Mouse (Mus musculus): ENCODE measurements around the gene Ooep. TPM values are rescaled to one million over a fixed set of nuclear protein-coding genes. Genes with fewer than 3 reads are reported as not detected.

The Ooep gene
- polyA plus RNA-seq (2011; ENCODE audit: insufficient read length, low read depth, missing spikeins), result 0.47 TPM in 1 of 2 replicates, not detected in the other

GRCm38 (mm10) chr9:78378113-78378785 lies at the start of gene Ooep:
TSS of gene Ooep (minus strand) at chr9:78378725.
- H3K4me1 ChIP-seq (ENCODE audit: control insufficient read depth, insufficient read depth, low read length), result no peaks in the 10 kb centered on the region
- no peak for TF ChIP-seq CTCF (IDR thresholded peaks at IDR 0.05; ENCODE audit: borderline replicate concordance, insufficient read depth, low read length)
- TF ChIP-seq POLR2A (IDR thresholded peaks at IDR 0.05; ENCODE audit: low read depth, low read length), result no peak
- H3K4me3 ChIP-seq (ENCODE audit: insufficient read depth, low read length), result no peak within 1 kb of the TSS
- no peak within 1 kb of the TSS for H3K27ac ChIP-seq (ENCODE audit: insufficient read depth, low read length)

DNA sequence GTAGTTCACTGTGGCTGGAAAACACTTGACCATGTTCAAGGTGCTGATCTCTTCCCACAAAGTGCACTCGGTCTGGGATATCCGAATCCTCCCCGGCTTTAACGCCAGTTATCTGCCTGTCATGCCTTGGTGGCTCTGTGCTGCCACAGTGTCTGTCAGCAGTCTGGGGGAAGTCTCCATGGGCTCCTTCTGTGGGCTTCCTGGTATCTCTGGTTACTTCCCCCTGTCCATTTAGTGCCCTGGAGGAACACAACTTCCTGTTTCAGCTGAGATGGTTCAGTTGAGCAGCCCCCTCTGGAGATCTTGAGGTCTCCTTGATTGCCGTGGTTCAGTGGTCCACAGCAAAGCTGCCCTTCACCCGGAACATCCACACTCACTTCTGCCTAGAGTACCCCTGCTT lies 49.7 kb upstream of the Ooep start:
- Histone ChIP-seq H3K4me3 (ENCODE audit: insufficient read depth, low read length) (no peak overlapping the region), H3K4me1 (ENCODE audit: control insufficient read depth, insufficient read depth, low read length) (no peaks in the 10 kb centered on the region), H3K27ac (ENCODE audit: insufficient read depth, low read length) (no peak overlapping the region)
- TF ChIP-seq CTCF (IDR thresholded peaks at IDR 0.05; ENCODE audit: borderline replicate concordance, insufficient read depth, low read length) (no peak), POLR2A (IDR thresholded peaks at IDR 0.05; ENCODE audit: low read depth, low read length) (no peak)

DNA sequence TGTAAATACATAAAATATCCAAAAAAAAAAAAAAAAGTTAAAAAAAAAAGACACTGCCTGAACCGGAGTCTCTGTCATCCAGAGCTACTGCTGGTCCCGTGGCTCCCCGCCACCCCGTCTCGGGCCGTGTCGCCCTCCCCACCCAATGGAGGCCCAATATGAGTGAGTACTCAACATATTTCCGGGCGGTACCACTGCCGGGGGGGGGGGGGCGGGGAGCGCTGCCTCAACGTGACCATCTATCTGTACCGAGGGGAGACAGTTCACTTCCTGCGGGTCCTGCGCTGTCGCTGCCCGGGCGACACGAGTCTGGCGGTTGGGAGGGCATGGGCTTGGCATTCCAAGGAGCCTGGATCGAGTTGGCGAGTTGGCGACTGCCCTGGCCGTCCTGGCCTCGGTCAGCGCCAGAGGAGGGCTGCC lies 48.8 kb upstream of the Ooep start:
- no peak overlapping the region for H3K27ac ChIP-seq (ENCODE audit: insufficient read depth, low read length)
- no peak for TF ChIP-seq CTCF (IDR thresholded peaks at IDR 0.05; ENCODE audit: borderline replicate concordance, insufficient read depth, low read length)
- TF ChIP-seq POLR2A (IDR thresholded peaks at IDR 0.05; ENCODE audit: low read depth, low read length), result no peak
- no peak overlapping the region for H3K4me3 ChIP-seq (ENCODE audit: insufficient read depth, low read length)

GRCm38 (mm10) chr9:78401596-78401995 lies 23.1 kb upstream of the Ooep start:
- Histone ChIP-seq H3K27ac (ENCODE audit: insufficient read depth, low read length) (no peak overlapping the region), H3K4me1 (ENCODE audit: control insufficient read depth, insufficient read depth, low read length) (no peaks in the 10 kb centered on the region), H3K4me3 (ENCODE audit: insufficient read depth, low read length) (no peak overlapping the region)
- TF ChIP-seq POLR2A (IDR thresholded peaks at IDR 0.05; ENCODE audit: low read depth, low read length), result no peak
- no peak for TF ChIP-seq CTCF (IDR thresholded peaks at IDR 0.05; ENCODE audit: borderline replicate concordance, insufficient read depth, low read length)

More for the DNA sequence above, 48.8 kb upstream of the Ooep start:
- H3K4me1 ChIP-seq (ENCODE audit: control insufficient read depth, insufficient read depth, low read length), result no peaks in the 10 kb centered on the region

DNA sequence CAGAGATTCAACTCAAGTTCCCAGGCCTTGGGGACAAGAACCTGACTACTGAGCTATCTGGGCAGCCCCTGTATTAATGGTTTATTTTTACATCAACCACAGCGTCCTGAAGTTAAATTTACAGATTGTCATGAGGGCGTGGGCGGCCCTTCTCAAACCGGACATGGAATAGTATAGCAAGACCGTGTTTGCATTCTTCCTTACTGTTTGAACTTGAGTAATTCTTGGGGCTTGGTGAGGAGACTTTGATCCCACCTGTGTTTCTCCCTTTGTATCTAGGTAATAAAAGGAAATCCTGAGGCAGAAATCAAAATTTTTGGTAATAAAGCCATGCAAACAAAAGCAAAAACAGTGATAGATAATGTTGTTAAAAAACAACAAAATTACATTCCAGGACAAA lies 22.0 kb upstream of the Ooep start:
- Histone ChIP-seq H3K4me3 (ENCODE audit: insufficient read depth, low read length) (no peak overlapping the region), H3K27ac (ENCODE audit: insufficient read depth, low read length) (no peak overlapping the region), H3K4me1 (ENCODE audit: control insufficient read depth, insufficient read depth, low read length) (no peaks in the 10 kb centered on the region)
- TF ChIP-seq CTCF (IDR thresholded peaks at IDR 0.05; ENCODE audit: borderline replicate concordance, insufficient read depth, low read length) (no peak), POLR2A (IDR thresholded peaks at IDR 0.05; ENCODE audit: low read depth, low read length) (no peak)

DNA sequence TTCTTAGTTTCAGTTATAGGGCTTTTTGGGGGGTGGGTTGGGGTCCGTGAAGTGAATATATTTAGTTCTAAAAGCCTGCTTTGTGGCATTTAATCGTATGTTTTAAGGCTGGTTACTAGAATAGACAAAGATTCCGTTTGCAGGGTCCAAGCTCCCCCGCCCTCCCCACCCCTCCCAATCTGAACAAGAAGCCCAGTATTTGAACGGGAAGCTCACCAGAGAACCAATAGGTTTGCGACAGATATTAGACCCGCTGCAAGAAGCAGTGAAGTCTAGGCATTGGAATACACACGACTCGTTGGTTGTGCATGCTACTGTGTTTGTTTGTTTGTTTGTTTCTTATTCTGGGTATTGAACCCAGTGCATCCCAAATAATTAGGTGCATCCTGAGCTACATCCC lies 18.0 kb upstream of the Ooep start:
- Histone ChIP-seq H3K27ac (ENCODE audit: insufficient read depth, low read length) (no peak overlapping the region), H3K4me3 (ENCODE audit: insufficient read depth, low read length) (no peak overlapping the region), H3K4me1 (ENCODE audit: control insufficient read depth, insufficient read depth, low read length) (no peaks in the 10 kb centered on the region)
- TF ChIP-seq CTCF (IDR thresholded peaks at IDR 0.05; ENCODE audit: borderline replicate concordance, insufficient read depth, low read length) (no peak), POLR2A (IDR thresholded peaks at IDR 0.05; ENCODE audit: low read depth, low read length) (no peak)

DNA sequence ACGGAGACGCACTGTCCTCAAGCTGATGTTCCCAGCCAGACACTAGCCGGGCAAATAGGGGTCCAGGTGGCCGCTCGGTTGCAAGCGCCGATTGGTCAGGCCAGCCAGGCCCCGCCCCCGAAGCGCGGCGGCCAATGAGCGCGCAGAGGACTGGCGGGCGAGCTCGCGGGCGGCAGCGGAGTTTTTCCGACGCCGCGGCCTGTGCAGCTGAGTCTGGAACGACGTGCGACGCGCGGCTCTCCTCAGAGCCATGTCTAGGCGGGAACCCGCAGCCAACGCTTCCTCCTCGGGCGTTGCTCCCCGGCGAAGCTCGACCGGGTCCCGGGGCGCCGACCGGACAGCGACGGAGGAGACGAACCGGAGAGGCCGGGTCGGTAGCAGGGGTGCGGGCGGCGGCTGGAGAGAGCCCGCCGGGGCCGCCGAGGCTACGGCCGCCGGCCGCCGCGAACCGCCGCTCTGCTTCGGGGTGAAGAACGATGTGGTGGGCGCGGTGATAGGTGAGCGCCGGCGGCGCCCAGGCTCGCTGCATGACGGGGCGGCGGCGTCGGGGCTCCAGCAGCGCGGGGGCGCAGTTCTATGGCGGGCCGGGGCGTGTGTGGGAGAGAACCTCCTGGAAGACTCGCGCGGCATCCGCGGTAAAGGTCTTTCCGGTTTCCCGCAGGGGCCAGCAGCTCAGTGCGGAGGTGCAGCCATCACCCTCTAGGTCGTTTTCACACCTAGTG lies 17.3 kb upstream of the Ooep start, which contains the start of gene Ddx43:
Gene Ddx43 (plus strand): TSS at position 148 of the 722 bp plus-strand sequence.
- no peak for TF ChIP-seq POLR2A (IDR thresholded peaks at IDR 0.05; ENCODE audit: low read depth, low read length)
- no peak for TF ChIP-seq CTCF (IDR thresholded peaks at IDR 0.05; ENCODE audit: borderline replicate concordance, insufficient read depth, low read length)
- Histone ChIP-seq H3K27ac (ENCODE audit: insufficient read depth, low read length) (no peak within 1 kb of the TSS), H3K4me1 (ENCODE audit: control insufficient read depth, insufficient read depth, low read length) (no peaks in the 10 kb centered on the region), H3K4me3 (ENCODE audit: insufficient read depth, low read length) (peak within 1 kb of the TSS; percentile 7; the same call in 1 of the 2 replicates)

DNA sequence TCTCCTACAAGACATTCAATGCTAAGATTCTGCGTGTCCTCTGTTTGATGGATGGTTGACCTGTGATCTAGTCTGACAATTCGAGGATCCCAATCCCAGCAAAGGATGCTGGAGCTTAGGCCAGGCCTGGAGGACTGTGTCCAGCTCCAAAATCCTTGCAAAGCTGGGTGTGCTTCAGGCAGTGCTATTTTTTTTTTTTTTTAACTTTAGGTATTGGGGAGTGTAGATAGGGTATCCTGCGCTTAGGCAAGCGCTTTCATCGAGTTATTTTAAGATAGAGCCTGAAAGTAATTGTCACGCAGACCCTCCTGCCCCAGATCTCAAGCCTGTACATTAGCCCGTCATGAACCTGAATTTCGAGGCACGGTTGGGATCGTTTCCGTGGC lies 16.7 kb upstream of the Ooep start:
- Histone ChIP-seq H3K27ac (ENCODE audit: insufficient read depth, low read length) (no peak overlapping the region), H3K4me3 (ENCODE audit: insufficient read depth, low read length) (no peak overlapping the region), H3K4me1 (ENCODE audit: control insufficient read depth, insufficient read depth, low read length) (no peaks in the 10 kb centered on the region)
- TF ChIP-seq POLR2A (IDR thresholded peaks at IDR 0.05; ENCODE audit: low read depth, low read length), result no peak
- TF ChIP-seq CTCF (IDR thresholded peaks at IDR 0.05; ENCODE audit: borderline replicate concordance, insufficient read depth, low read length), result no peak

DNA sequence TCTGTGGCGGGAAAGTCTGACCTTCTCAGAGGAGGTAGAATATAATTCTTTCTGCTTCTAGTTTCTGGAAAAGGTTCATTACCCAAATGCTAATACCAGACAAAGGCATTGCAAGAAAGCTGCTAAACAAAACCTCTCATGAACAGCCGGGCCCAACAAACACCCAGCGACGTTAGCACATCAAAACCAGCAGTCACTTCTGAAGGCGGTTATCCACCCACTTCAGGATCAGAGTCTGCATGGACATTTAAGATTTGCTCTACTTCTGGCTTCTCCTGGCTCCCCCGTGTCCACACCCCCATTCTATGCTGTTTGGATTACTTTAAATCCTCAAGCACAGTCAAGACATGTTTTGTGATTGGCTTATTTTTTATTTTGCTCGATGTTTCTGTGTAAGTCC lies 16.1 kb upstream of the Ooep start:
- no peak for TF ChIP-seq POLR2A (IDR thresholded peaks at IDR 0.05; ENCODE audit: low read depth, low read length)
- no peak for TF ChIP-seq CTCF (IDR thresholded peaks at IDR 0.05; ENCODE audit: borderline replicate concordance, insufficient read depth, low read length)
- no peak overlapping the region for H3K4me3 ChIP-seq (ENCODE audit: insufficient read depth, low read length)
- H3K27ac ChIP-seq (ENCODE audit: insufficient read depth, low read length), result no peak overlapping the region
- H3K4me1 ChIP-seq (ENCODE audit: control insufficient read depth, insufficient read depth, low read length), result no peaks in the 10 kb centered on the region

- TF ChIP-seq CTCF (IDR thresholded peaks at IDR 0.05; ENCODE audit: borderline replicate concordance, insufficient read depth, low read length) (no peak), POLR2A (IDR thresholded peaks at IDR 0.05; ENCODE audit: low read depth, low read length) (no peak)
- Histone ChIP-seq H3K4me3 (ENCODE audit: insufficient read depth, low read length) (no peak overlapping the region), H3K27ac (ENCODE audit: insufficient read depth, low read length) (no peak overlapping the region), H3K4me1 (ENCODE audit: control insufficient read depth, insufficient read depth, low read length) (no peaks in the 10 kb centered on the region)
Measured at GRCm38 (mm10) chr9:78393741-78394140, 15.2 kb upstream of the Ooep start.
